Mouse (Mus musculus) limb, embryonic 14.5 days (tissue): ENCODE measurements around the gene Gm10382. TPM values are rescaled to one million over a fixed set of nuclear protein-coding genes. Genes with fewer than 3 reads are reported as not detected.
"Not testable (repeated sequence)": the region's sequence is repeated elsewhere in the genome, so short reads cannot be mapped to it uniquely, and the experiment has no call there.

Experiments
- ATAC-seq: fragments of 200-750 bp; cut with Nextera tagmentation; 2 replicates; pipeline ENCODE4 v1.8.0; 2017; ENCODE audit warnings: low read depth, moderate number of reproducible peaks, moderate TSS enrichment; ENCODE audit not compliant: low FRiP score
- DNase-seq: peaks from one replicate; pipeline ENCODE4 v3.0.0-alpha.2; 2015; ENCODE audit warnings: low spot score
- H3K27ac ChIP-seq: fragments of 300-500 bp; sonication (generic); replicated peaks from 2 replicates; pipeline ENCODE4 v1.5.1; 2014; ENCODE audit warnings: low read depth, mild to moderate bottlenecking, low read length, moderate library complexity, mixed read lengths
- H3K27me3 ChIP-seq: fragments of 300-500 bp; sonication (generic); 2 replicates; pipeline ENCODE4 v1.6.1; 2014; ENCODE audit warnings: low read length, mixed read lengths; ENCODE audit not compliant: control insufficient read depth, insufficient read depth
- H3K36me3 ChIP-seq: fragments of 300-500 bp; sonication (generic); 2 replicates; pipeline ENCODE4 v1.6.1; 2014; ENCODE audit warnings: mild to moderate bottlenecking, low read length, moderate library complexity, mixed read lengths; ENCODE audit not compliant: control insufficient read depth, insufficient read depth
- H3K4me1 ChIP-seq: fragments of 300-500 bp; sonication (generic); 2 replicates; pipeline ENCODE4 v1.6.1; 2014; ENCODE audit warnings: antibody characterized with exemption, low read length, mixed read lengths; ENCODE audit not compliant: control insufficient read depth, insufficient read depth
- H3K4me2 ChIP-seq: fragments of 300-500 bp; sonication (generic); replicated peaks from 2 replicates; pipeline ENCODE4 v1.6.1; 2014; ENCODE audit warnings: low read depth, mild to moderate bottlenecking, low read length, moderate library complexity; ENCODE audit not compliant: severe bottlenecking
- H3K4me3 ChIP-seq: fragments of 300-500 bp; sonication (generic); replicated peaks from 2 replicates; pipeline ENCODE4 v1.5.1; 2014; ENCODE audit warnings: low read length
- H3K9ac ChIP-seq: fragments of 300-500 bp; sonication (generic); 2 replicates; pipeline ENCODE4 v1.6.1; 2014; ENCODE audit warnings: mild to moderate bottlenecking, low read depth, low read length, moderate library complexity; ENCODE audit not compliant: severe bottlenecking
- H3K9me3 ChIP-seq: fragments of 300-500 bp; sonication (generic); 2 replicates; pipeline ENCODE4 v1.6.1; 2016; ENCODE audit warnings: low read length; ENCODE audit not compliant: control insufficient read depth
- POLR2A ChIP-seq: fragments of 200-500 bp; IDR thresholded peaks from 2 replicates; pipeline ENCODE4 v1.8.0; 2012; ENCODE audit warnings: inconsistent platforms, mild to moderate bottlenecking, moderate library complexity, borderline replicate concordance; ENCODE audit not compliant: insufficient read depth, insufficient read length; ENCODE audit errors: extremely low read depth
- WGBS: fragments of 180-500 bp; shearing (Covaris S2); extraction: QIAGEN DNeasy Blood & Tissue Kit; methylation state at CpG from one replicate; pipeline ENCODE4 v1.1.7; 2014; 5-methylcytosine and 5-hydroxymethylcytosine counted together
- polyA plus RNA-seq, 2 experiments: library from polyadenylated mRNA; depleted of rRNA in 1 of 2; stranded (reverse) in 1 of 2; unstranded in 1 of 2; fragments of >200 nt; fragmentation: Nextera tagmentation in 1 of 2; extraction: Ambion mirVana in 1 of 2; gene quantifications; 2 replicates each; pipeline versions ENCODE4 v1.2.1 to v1.2.3; 2012 to 2014

The Gm10382 gene
- polyA plus RNA-seq, 2 experiments: 0.08 to 0.45 TPM

- no peak overlapping the region for H3K4me3 ChIP-seq
- H3K27me3 ChIP-seq: no peaks in the 10 kb centered on the region
- H3K27ac ChIP-seq: no peak overlapping the region
- H3K4me1 ChIP-seq: peaks cover 5% of the 10 kb centered on the region; the same call in 1 of the 2 replicates
- no peaks in the 10 kb centered on the region for H3K9me3 ChIP-seq
- no peak for ATAC-seq
- H3K4me2 ChIP-seq: no peak overlapping the region
- peaks cover 18% of the 10 kb centered on the region for H3K36me3 ChIP-seq
- H3K9ac ChIP-seq: no peak overlapping the region
- 85% methylated on average over 8 of the region's 8 CpGs for WGBS
- no peak for DNase-seq
- TF ChIP-seq POLR2A: no peak
Observed at GRCm38 (mm10) chr5:125385215-125385940, 3.7 kb upstream of the Gm10382 start.

DNA sequence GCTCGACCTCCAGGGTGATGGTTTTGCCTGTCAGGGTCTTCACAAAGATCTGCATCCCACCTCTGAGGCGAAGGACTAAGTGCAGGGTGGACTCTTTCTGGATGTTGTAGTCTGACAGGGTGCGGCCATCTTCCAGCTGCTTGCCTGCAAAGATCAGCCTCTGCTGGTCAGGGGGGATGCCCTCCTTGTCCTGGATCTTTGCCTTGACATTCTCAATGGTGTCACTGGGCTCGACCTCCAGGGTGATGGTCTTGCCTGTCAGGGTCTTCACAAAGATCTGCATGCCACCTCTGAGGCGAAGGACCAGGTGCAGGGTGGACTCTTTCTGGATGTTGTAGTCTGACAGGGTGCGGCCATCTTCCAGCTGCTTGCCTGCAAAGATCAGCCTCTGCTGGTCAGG is 1.8 kb upstream of the Gm10382 start:
- H3K4me3 ChIP-seq, H3K9me3 ChIP-seq, H3K27me3 ChIP-seq, H3K9ac ChIP-seq, H3K27ac ChIP-seq, H3K4me1 ChIP-seq, H3K4me2 ChIP-seq, DNase-seq, ATAC-seq: not testable (repeated sequence)
- 100% methylated on average over 5 of the region's 6 CpGs for WGBS
- H3K36me3 ChIP-seq: peaks cover 18% of the 10 kb centered on the region

DNA sequence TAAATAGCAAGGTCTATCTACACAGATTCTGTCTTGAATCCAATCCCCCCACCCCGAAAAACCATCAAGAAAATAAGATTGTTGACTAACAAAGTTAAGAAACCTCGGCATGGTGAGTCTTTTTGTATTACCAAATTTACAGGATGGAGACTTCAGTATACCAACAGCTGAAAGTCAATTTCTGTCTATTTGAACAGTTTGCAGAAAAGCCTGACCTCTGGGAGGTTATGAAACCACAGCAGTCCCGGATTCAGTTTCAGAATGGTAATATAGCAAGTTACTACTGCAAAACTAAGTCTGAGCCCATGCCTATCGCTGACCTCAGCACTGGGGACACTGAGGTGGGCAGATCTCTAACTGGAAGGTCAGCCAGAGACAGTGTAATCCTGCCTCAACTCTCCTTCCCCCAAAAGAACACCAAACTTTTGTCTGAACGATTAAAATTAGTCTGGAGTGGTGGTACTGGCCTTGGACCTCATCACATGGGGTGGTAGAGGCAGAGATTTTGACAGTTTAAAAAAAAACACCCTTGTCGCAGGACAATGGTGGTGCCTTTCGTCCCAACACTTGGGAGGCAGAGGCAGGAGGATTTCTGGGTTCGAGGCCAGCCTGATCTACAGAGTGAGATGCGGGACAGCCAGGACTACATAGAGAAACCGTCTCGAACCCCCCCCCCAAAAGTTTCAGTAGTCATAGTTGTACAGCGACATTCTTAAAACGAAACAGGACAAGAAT is 597 bp upstream of the Gm10382 start:
- H3K9me3 ChIP-seq: no peaks in the 10 kb centered on the region
- H3K9ac ChIP-seq: peak overlapping the region; percentile 98
- peak overlapping the region; percentile 100 for H3K4me3 ChIP-seq
- no peak for DNase-seq
- H3K27ac ChIP-seq: peak overlapping the region; percentile 96; the same call in 1 of the 2 replicates
- peak overlapping the region; percentile 77 for H3K4me2 ChIP-seq
- WGBS: 29% methylated on average over 13 of the region's 13 CpGs
- peaks cover 18% of the 10 kb centered on the region for H3K36me3 ChIP-seq
- ATAC-seq: no peak
- TF ChIP-seq POLR2A: no peak
- no peaks in the 10 kb centered on the region for H3K27me3 ChIP-seq
- peaks cover 10% of the 10 kb centered on the region for H3K4me1 ChIP-seq

- H3K27me3 ChIP-seq: no peaks in the 10 kb centered on the region
- H3K4me2 ChIP-seq: peak within 1 kb of the TSS; percentile 77
- WGBS: under 1% methylated on average over 68 of the region's 69 CpGs
- H3K27ac ChIP-seq: peak within 1 kb of the TSS; percentile 96
- DNase-seq (peak; percentile 90), ATAC-seq (peak; percentile 66)
- peak within 1 kb of the TSS; percentile 98 for H3K9ac ChIP-seq
- peak within 1 kb of the TSS; percentile 100 for H3K4me3 ChIP-seq
- peaks cover 21% of the 10 kb centered on the region for H3K4me1 ChIP-seq
- peak; percentile 100 for TF ChIP-seq POLR2A
- H3K9me3 ChIP-seq: no peaks in the 10 kb centered on the region
- H3K36me3 ChIP-seq: peaks cover 12% of the 10 kb centered on the region
Observed at GRCm38 (mm10) chr5:125389579-125390441, 688 bp downstream of the Gm10382 start, which contains the start of gene Ubc. Gene Ubc (minus strand): TSS chr5:125390202.

DNA sequence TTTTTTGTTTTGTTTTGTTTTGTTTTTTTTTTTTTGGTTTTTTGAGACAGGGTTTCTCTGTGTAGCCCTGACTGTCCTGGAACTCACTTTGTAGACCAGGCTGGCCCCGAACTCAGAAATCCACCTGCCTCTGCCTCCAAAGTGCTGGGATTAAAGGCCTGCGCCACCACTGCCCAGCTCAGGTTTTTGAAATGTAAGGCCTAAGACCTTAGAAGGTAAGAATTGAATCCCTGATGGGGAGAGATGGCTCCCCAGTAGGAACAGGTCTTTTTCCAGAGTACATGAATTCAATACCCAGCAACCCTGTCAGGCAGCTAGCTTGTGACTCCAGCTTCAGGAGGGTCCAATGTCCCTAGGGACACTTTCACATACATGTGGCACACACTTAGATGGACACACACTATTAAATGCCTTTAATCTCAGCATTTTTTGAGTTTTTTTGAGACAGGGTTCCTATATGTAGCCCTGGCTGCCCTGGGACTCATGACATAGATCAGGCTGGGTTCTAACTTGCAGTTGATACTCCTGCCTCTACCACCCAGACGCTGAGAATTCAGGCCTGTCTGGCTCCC is 1.9 kb downstream of the Gm10382 start:
- Histone ChIP-seq H3K9ac (no peak overlapping the region), H3K4me1 (peaks cover 26% of the 10 kb centered on the region), H3K36me3 (peaks cover under 1% of the 10 kb centered on the region), H3K27ac (no peak overlapping the region; the same call in 1 of the 2 replicates), H3K4me2 (no peak overlapping the region), H3K4me3 (no peak overlapping the region), H3K27me3 (no peaks in the 10 kb centered on the region), H3K9me3 (no peaks in the 10 kb centered on the region)
- ATAC-seq (no peak), DNase-seq (no peak)
- WGBS: 90% methylated on average over 3 of the region's 3 CpGs
- TF ChIP-seq POLR2A: no peak
